ENCODE assay signal across 11 mouse cellular contexts in the genomic region with DNA sequence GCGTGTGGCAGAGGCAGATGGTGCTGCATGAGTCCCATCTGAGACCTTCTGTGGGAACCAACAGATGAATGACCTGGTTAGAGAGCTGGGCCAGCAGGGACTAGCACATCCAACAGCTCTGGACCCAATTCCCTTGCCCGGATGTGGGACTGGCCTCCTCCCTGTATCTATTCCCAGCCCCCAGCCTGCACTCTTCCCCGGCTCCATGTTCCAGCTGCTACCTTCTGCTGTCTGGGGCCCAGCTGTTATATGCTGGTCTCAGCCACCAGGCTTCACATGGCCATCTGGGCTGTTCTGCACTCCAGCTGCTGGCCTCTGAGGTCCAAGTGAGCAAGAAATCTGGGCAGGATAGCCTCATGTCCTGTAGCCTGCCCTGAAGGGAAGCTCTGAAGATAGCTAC. TPM values are rescaled to one million over a fixed set of nuclear protein-coding genes. Genes with fewer than 3 reads are reported as not detected.
A peak's percentile ranks its signal among the peaks of the same experiment; 100 is the strongest.
DNase-seq lines count a peak whose midpoint lies in the region; ATAC-seq and TF ChIP-seq lines count a peak whose summit lies in the region.
"Had no signal": no experiment of that assay in that cellular context is flagged by ENCODE, and none has a peak within 500 bp of the region (broad histone marks: within the 10 kb centered on the region; RNA-seq: fewer than 3 reads in every experiment).

No protein-coding gene starts in this region.

- no peaks in the 10 kb centered on the region for H3K9me3 ChIP-seq in embryonic facial prominence, embryonic 14.5 days (ENCODE audit: control insufficient read depth, low read length)
- no peaks in the 10 kb centered on the region for H3K9me3 ChIP-seq in embryonic facial prominence, embryonic 10.5 days
- no peaks in the 10 kb centered on the region for H3K9me3 ChIP-seq in limb, embryonic 14.5 days (ENCODE audit: control insufficient read depth, low read length)
- H3K9me3 ChIP-seq: hindbrain, embryonic 15.5 days had no signal

- peak; percentile 52 for DNase-seq in embryonic facial prominence, embryonic 14.5 days (ENCODE audit: low spot score)
- no peak for DNase-seq in embryonic facial prominence, embryonic 10.5 days (ENCODE audit: low spot score)
- DNase-seq in kidney, postnatal 4 days, result peak; percentile 70 to 72
- DNase-seq in kidney, adult 2 months, result no peak
- peak; percentile 22 for DNase-seq in limb, embryonic 14.5 days (ENCODE audit: low spot score)
- peak; percentile 74 for DNase-seq in retina, postnatal 1 day
- no peak for DNase-seq in embryo, embryonic 11 days
- no peak for DNase-seq in yolk sac, embryonic 10.5 days (ENCODE audit: low spot score)
- DNase-seq: cerebellum, postnatal 14 days; left cerebral cortex, postnatal 4 days had no signal

- H3K27ac ChIP-seq in embryonic facial prominence, embryonic 14.5 days (replicated peaks; ENCODE audit: low read depth, low read length), result no peak overlapping the region
- H3K27ac ChIP-seq in embryonic facial prominence, embryonic 10.5 days (replicated peaks), result no peak overlapping the region
- H3K27ac ChIP-seq in kidney, adult 2 months (ENCODE audit: insufficient read depth, low read depth, low read length), result no peak overlapping the region
- no peak overlapping the region for H3K27ac ChIP-seq in limb, embryonic 14.5 days (replicated peaks; ENCODE audit: low read depth, low read length)
- H3K27ac ChIP-seq: hindbrain, embryonic 15.5 days had no signal

- no peaks in the 10 kb centered on the region for H3K36me3 ChIP-seq in embryonic facial prominence, embryonic 14.5 days (ENCODE audit: control insufficient read depth, insufficient read depth, low read length)
- no peaks in the 10 kb centered on the region for H3K36me3 ChIP-seq in embryonic facial prominence, embryonic 10.5 days (replicated peaks)
- H3K36me3 ChIP-seq in kidney, adult 2 months (ENCODE audit: control insufficient read depth, insufficient read depth, low read length), result no peaks in the 10 kb centered on the region
- H3K36me3 ChIP-seq in limb, embryonic 14.5 days (ENCODE audit: control insufficient read depth, insufficient read depth, low read length), result no peaks in the 10 kb centered on the region
- H3K36me3 ChIP-seq: hindbrain, embryonic 15.5 days had no signal

- 0 out of 2 replicates have a peak, but pooled peaks have one; percentile 38 for ATAC-seq in embryonic facial prominence, embryonic 14.5 days (ENCODE audit: low read depth)
- ATAC-seq in limb, embryonic 14.5 days (ENCODE audit: low FRiP score, low read depth), result peak; percentile 39; the same call in 1 of the 2 replicates

- no peak overlapping the region for H3K9ac ChIP-seq in embryonic facial prominence, embryonic 14.5 days (ENCODE audit: low read depth, low read length)
- no peak overlapping the region for H3K9ac ChIP-seq in limb, embryonic 14.5 days (ENCODE audit: low read depth, low read length, severe bottlenecking)
- H3K9ac ChIP-seq: hindbrain, embryonic 15.5 days had no signal

- H3K27me3 ChIP-seq in embryonic facial prominence, embryonic 14.5 days (replicated peaks; ENCODE audit: control insufficient read depth, insufficient read depth, low read length), result peaks cover 35% of the 10 kb centered on the region
- H3K27me3 ChIP-seq in embryonic facial prominence, embryonic 10.5 days (replicated peaks; ENCODE audit: low read depth, poor library complexity, severe bottlenecking), result peaks cover 59% of the 10 kb centered on the region
- H3K27me3 ChIP-seq in kidney, adult 2 months (replicated peaks; ENCODE audit: control insufficient read depth, insufficient read depth, low read length), result no peaks in the 10 kb centered on the region
- H3K27me3 ChIP-seq in limb, embryonic 14.5 days (ENCODE audit: control insufficient read depth, insufficient read depth, low read length), result peaks cover 25% of the 10 kb centered on the region

- no peak for TF ChIP-seq POLR2A in kidney, adult 2 months (IDR thresholded peaks at IDR 0.05; ENCODE audit: low read depth, low read length)
- no peak for TF ChIP-seq POLR2A in limb, embryonic 14.5 days (IDR thresholded peaks at IDR 0.05; ENCODE audit: borderline replicate concordance, extremely low read depth, insufficient read depth, insufficient read length)

- 46% methylated on average over 3 of the region's 3 CpGs for WGBS in embryonic facial prominence, embryonic 14.5 days
- WGBS in embryonic facial prominence, embryonic 10.5 days, result 79% methylated on average over 3 of the region's 3 CpGs
- WGBS in kidney, adult 2 months, result 93% methylated on average over 3 of the region's 3 CpGs
- WGBS in limb, embryonic 14.5 days, result 63% methylated on average over 3 of the region's 3 CpGs

- TF ChIP-seq CTCF in kidney, adult 2 months (conservative IDR thresholded peaks at IDR 0.05; ENCODE audit: insufficient read depth, insufficient read length, low read depth, low read length), result no peak

- H3K4me1 ChIP-seq in embryonic facial prominence, embryonic 14.5 days (ENCODE audit: control insufficient read depth, insufficient read depth, low read length), result peaks cover 10% of the 10 kb centered on the region
- peaks cover 28% of the 10 kb centered on the region for H3K4me1 ChIP-seq in embryonic facial prominence, embryonic 10.5 days
- H3K4me1 ChIP-seq in kidney, adult 2 months (ENCODE audit: control insufficient read depth, insufficient read depth, low read length), result no peaks in the 10 kb centered on the region; the same call in 1 of the 2 replicates
- peaks cover 12% of the 10 kb centered on the region for H3K4me1 ChIP-seq in limb, embryonic 14.5 days (ENCODE audit: control insufficient read depth, insufficient read depth, low read length)

- no peak overlapping the region for H3K4me2 ChIP-seq in embryonic facial prominence, embryonic 14.5 days (ENCODE audit: low read depth, low read length)
- no peak overlapping the region for H3K4me2 ChIP-seq in limb, embryonic 14.5 days (replicated peaks; ENCODE audit: low read depth, low read length, severe bottlenecking)
- H3K4me2 ChIP-seq: hindbrain, embryonic 15.5 days had no signal

- no peak overlapping the region for H3K4me3 ChIP-seq in embryonic facial prominence, embryonic 14.5 days (ENCODE audit: low read depth, low read length)
- no peak overlapping the region for H3K4me3 ChIP-seq in embryonic facial prominence, embryonic 10.5 days
- H3K4me3 ChIP-seq in kidney, adult 2 months (ENCODE audit: insufficient read depth, low read depth, low read length), result no peak overlapping the region
- no peak overlapping the region for H3K4me3 ChIP-seq in limb, embryonic 14.5 days (replicated peaks; ENCODE audit: low read length)
- H3K4me3 ChIP-seq: hindbrain, embryonic 15.5 days had no signal

RNA-seq across cellular contexts. Expression of gene Notum, which starts 4.4 kb away (rescaled TPM):
- polyA plus RNA-seq in embryonic facial prominence, embryonic 14.5 days (2014; fragmentation: Nextera tagmentation; extraction: Ambion mirVana), result 3.6 and 4.9 TPM in 2 replicates
- 4.4 and 4.8 TPM in 2 replicates for polyA plus RNA-seq in embryonic facial prominence, embryonic 10.5 days (2016; fragmentation: Nextera tagmentation; extraction: Ambion mirVana)
- 25.5 and 26.1 TPM in 2 replicates for polyA plus RNA-seq in kidney, adult 2 months (2012; rRNA removed)
- polyA plus RNA-seq in limb, embryonic 14.5 days (2012; rRNA removed), result 12.8 and 17.7 TPM in 2 replicates
- polyA plus RNA-seq in limb, embryonic 14.5 days (2014; fragmentation: Nextera tagmentation; extraction: Ambion mirVana), result 4.6 and 4.7 TPM in 2 replicates

RNA-seq across cellular contexts. Expression of gene Aspscr1, which starts 7.4 kb away (rescaled TPM):
- polyA plus RNA-seq in embryonic facial prominence, embryonic 14.5 days (2014; fragmentation: Nextera tagmentation; extraction: Ambion mirVana), result 93.1 and 100.0 TPM in 2 replicates
- polyA plus RNA-seq in embryonic facial prominence, embryonic 10.5 days (2016; fragmentation: Nextera tagmentation; extraction: Ambion mirVana), result 151 and 155 TPM in 2 replicates
- 105 and 106 TPM in 2 replicates for polyA plus RNA-seq in kidney, adult 2 months (2012; rRNA removed)
- 73.9 and 88.6 TPM in 2 replicates for polyA plus RNA-seq in limb, embryonic 14.5 days (2012; rRNA removed)
- polyA plus RNA-seq in limb, embryonic 14.5 days (2014; fragmentation: Nextera tagmentation; extraction: Ambion mirVana), result 96.1 and 101 TPM in 2 replicates

RNA-seq across cellular contexts. Expression of gene Myadml2, which starts 17.4 kb away (rescaled TPM):
- 3.4 and 3.6 TPM in 2 replicates for polyA plus RNA-seq in embryonic facial prominence, embryonic 14.5 days (2014; fragmentation: Nextera tagmentation; extraction: Ambion mirVana)
- polyA plus RNA-seq in embryonic facial prominence, embryonic 10.5 days (2016; fragmentation: Nextera tagmentation; extraction: Ambion mirVana), result not detected in 2 replicates
- polyA plus RNA-seq in kidney, adult 2 months (2012; rRNA removed), result 0.27 and 1.0 TPM in 2 replicates
- polyA plus RNA-seq in limb, embryonic 14.5 days (2012; rRNA removed), result 0.22 and 0.60 TPM in 2 replicates
- polyA plus RNA-seq in limb, embryonic 14.5 days (2014; fragmentation: Nextera tagmentation; extraction: Ambion mirVana), result 0.68 and 1.6 TPM in 2 replicates

RNA-seq across cellular contexts. Expression of gene Pycr1, which starts 21.8 kb away (rescaled TPM):
- polyA plus RNA-seq in embryonic facial prominence, embryonic 14.5 days (2014; fragmentation: Nextera tagmentation; extraction: Ambion mirVana), result 56.7 and 64.7 TPM in 2 replicates
- 32.7 and 33.7 TPM in 2 replicates for polyA plus RNA-seq in embryonic facial prominence, embryonic 10.5 days (2016; fragmentation: Nextera tagmentation; extraction: Ambion mirVana)
- 1.0 and 1.5 TPM in 2 replicates for polyA plus RNA-seq in kidney, adult 2 months (2012; rRNA removed)
- polyA plus RNA-seq in limb, embryonic 14.5 days (2012; rRNA removed), result 66.4 and 78.8 TPM in 2 replicates
- 50.3 and 56.9 TPM in 2 replicates for polyA plus RNA-seq in limb, embryonic 14.5 days (2014; fragmentation: Nextera tagmentation; extraction: Ambion mirVana)

RNA-seq across cellular contexts. Expression of gene Mafg, which starts 32.0 kb away (rescaled TPM):
- 26.3 and 26.8 TPM in 2 replicates for polyA plus RNA-seq in embryonic facial prominence, embryonic 14.5 days (2014; fragmentation: Nextera tagmentation; extraction: Ambion mirVana)
- polyA plus RNA-seq in embryonic facial prominence, embryonic 10.5 days (2016; fragmentation: Nextera tagmentation; extraction: Ambion mirVana), result 24.2 and 25.1 TPM in 2 replicates
- polyA plus RNA-seq in kidney, adult 2 months (2012; rRNA removed), result 62.2 and 66.1 TPM in 2 replicates
- 56.9 and 67.7 TPM in 2 replicates for polyA plus RNA-seq in limb, embryonic 14.5 days (2012; rRNA removed)
- 26.1 and 30.5 TPM in 2 replicates for polyA plus RNA-seq in limb, embryonic 14.5 days (2014; fragmentation: Nextera tagmentation; extraction: Ambion mirVana)

Comparison
In these comparisons a context has a peak if more than half of its experiments do, and no peak if none do; other contexts are left out.
1. DNase-seq: peak in embryonic facial prominence, embryonic 14.5 days (single experiment), kidney, postnatal 4 days (2 of 2), limb, embryonic 14.5 days (single experiment) and retina, postnatal 1 day (single experiment); none in embryonic facial prominence, embryonic 10.5 days (single experiment), kidney, adult 2 months (single experiment), embryo, embryonic 11 days (single experiment) and yolk sac, embryonic 10.5 days (single experiment).